Mouse (Mus musculus) spleen, postnatal 0 days (tissue): ENCODE measurements around the gene Gm20517. TPM values are rescaled to one million over a fixed set of nuclear protein-coding genes. Genes with fewer than 3 reads are reported as not detected.

Experiments used
- polyA plus RNA-seq: library from polyadenylated mRNA; unstranded; fragments of >200 nt; fragmentation: Nextera tagmentation; extraction: Ambion mirVana; gene quantifications from 2 replicates; pipeline ENCODE4 v1.2.1, GENCODE M21; 2015

Gm20517 gene
- polyA plus RNA-seq = 1.8 and 2.0 TPM in 2 replicates

GRCm38 (mm10) chr17:47610849-47611660, at the start of gene Gm20517, which contains the start of the genes Bysl and Med20:
Gene Gm20517 (plus strand): TSS chr17:47611589.
Gene Bysl (minus strand): TSS chr17:47611492.
Gene Med20 (plus strand): TSS chr17:47611582.

GRCm38 (mm10) chr17:47630678-47631065, 19.3 kb downstream of the Gm20517 start, which contains the start of gene Usp49:
Gene Usp49 (plus strand): TSS chr17:47630690.

GRCm38 (mm10) chr17:47688344-47688607, 76.9 kb downstream of the Gm20517 start, which contains the start of gene Tomm6:
Gene Tomm6 (minus strand): TSS chr17:47688386.

GRCm38 (mm10) chr17:47688608-47689575, 77.5 kb downstream of the Gm20517 start, which contains the start of gene Frs3:
Gene Frs3 (plus strand): TSS chr17:47689030.

GRCm38 (mm10) chr17:47694442-47694502, 82.9 kb downstream of the Gm20517 start, which contains the start of gene Gm21981:
Gene Gm21981 (minus strand): TSS chr17:47694455.

GRCm38 (mm10) chr17:47694503-47695336, 83.3 kb downstream of the Gm20517 start, which contains the start of gene Prickle4:
Gene Prickle4 (minus strand): TSS chr17:47694736.

GRCm38 (mm10) chr17:47726566-47726965, 115.2 kb downstream of the Gm20517 start, which contains the start of gene Pgc:
Gene Pgc (plus strand): TSS chr17:47726842.

Other genes starting within 250 kb of the Gm20517 start
- 52.1 and 52.7 TPM in 2 replicates for gene Mrps10, start 242.7 kb upstream of the Gm20517 start, polyA plus RNA-seq
- gene Guca1b, start 226.2 kb upstream of the Gm20517 start, polyA plus RNA-seq = 0.23 and 0.30 TPM in 2 replicates
- gene Guca1a, start 211.0 kb upstream of the Gm20517 start, polyA plus RNA-seq = 2.3 and 3.3 TPM in 2 replicates
- 0.37 and 0.50 TPM in 2 replicates for gene AI661453, start 175.0 kb upstream of the Gm20517 start, polyA plus RNA-seq
- 0.24 and 0.26 TPM in 2 replicates for gene 1700001C19Rik, start 174.2 kb upstream of the Gm20517 start, polyA plus RNA-seq
- gene Taf8, start 109.3 kb upstream of the Gm20517 start, polyA plus RNA-seq = 17.2 TPM in 2 replicates
- 434 and 462 TPM in 2 replicates for gene Ccnd3, start 106.5 kb upstream of the Gm20517 start, polyA plus RNA-seq
- 14.0 and 15.8 TPM in 2 replicates for gene Bysl, start 97 bp upstream of the Gm20517 start, polyA plus RNA-seq
- gene Med20, start within 50 bp of the Gm20517 start, polyA plus RNA-seq = 26.4 and 29.3 TPM in 2 replicates
- gene Usp49, start 19.1 kb downstream of the Gm20517 start, polyA plus RNA-seq = 5.6 and 5.7 TPM in 2 replicates
- gene Tomm6, start 76.8 kb downstream of the Gm20517 start, polyA plus RNA-seq = 310 and 337 TPM in 2 replicates
- gene Frs3, start 77.4 kb downstream of the Gm20517 start, polyA plus RNA-seq = 0.69 and 1.3 TPM in 2 replicates
- gene Gm21981, start 82.9 kb downstream of the Gm20517 start, polyA plus RNA-seq = 0.10 TPM in 1 of 2 replicates, not detected in the other
- gene Prickle4, start 83.1 kb downstream of the Gm20517 start, polyA plus RNA-seq = 0.46 TPM in 1 of 2 replicates, not detected in the other
- gene Pgc, start 115.3 kb downstream of the Gm20517 start, polyA plus RNA-seq = 0.14 and 0.24 TPM in 2 replicates
- gene Tfeb, start 125.4 kb downstream of the Gm20517 start, polyA plus RNA-seq = 8.1 and 12.8 TPM in 2 replicates
- gene Mdfi, start 223.1 kb downstream of the Gm20517 start, polyA plus RNA-seq = 2.0 and 2.8 TPM in 2 replicates